Mouse (Mus musculus): Measurements from ENCODE around the gene Plxna2.

DNA sequence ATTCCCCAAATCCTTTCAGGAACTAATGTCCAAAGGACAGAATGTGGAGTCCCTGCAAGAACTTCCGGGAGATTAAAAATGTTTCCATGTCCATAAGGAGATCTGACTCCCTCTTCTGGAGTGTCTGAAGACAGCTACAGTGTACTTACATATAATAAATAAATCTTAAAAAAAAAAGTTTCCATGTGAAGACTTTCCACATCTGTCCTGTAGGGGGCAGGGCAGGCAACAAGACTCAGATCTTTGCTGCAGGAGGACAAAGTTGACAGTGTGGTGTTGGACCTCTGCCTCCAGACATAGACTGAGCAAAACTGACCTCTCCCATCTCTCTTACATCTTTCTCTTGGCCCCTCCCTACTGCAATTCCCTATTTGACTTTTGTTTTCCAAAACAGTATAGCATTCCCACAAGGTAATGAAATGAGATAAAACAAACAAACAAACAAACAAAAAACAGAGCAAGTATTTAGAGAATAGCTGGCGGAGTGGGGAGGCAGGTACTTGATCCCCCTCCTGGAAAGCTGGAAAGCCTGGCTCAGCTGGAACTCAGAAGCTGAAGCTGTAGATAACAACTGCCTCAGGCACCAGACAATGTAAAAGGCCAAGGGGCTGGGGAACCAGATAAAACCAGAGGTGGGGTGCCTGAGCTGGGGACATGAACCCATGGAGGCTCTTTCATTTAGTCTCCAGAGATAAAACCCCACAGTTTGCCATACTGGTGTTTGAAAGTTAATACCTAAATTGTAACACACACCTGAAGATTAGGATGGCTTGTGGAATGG lies 143.6 kb downstream of the Plxna2 start:
- no peak for TF ChIP-seq CTCF (IDR thresholded peaks at IDR 0.05; ENCODE audit: extremely low read depth, insufficient read depth, insufficient read length, insufficient replicate concordance)
- no peak for TF ChIP-seq POLR2A (IDR thresholded peaks at IDR 0.05; ENCODE audit: low read depth, low read length)

All from spleen, adult 2 months (tissue).